In the genomic region with DNA sequence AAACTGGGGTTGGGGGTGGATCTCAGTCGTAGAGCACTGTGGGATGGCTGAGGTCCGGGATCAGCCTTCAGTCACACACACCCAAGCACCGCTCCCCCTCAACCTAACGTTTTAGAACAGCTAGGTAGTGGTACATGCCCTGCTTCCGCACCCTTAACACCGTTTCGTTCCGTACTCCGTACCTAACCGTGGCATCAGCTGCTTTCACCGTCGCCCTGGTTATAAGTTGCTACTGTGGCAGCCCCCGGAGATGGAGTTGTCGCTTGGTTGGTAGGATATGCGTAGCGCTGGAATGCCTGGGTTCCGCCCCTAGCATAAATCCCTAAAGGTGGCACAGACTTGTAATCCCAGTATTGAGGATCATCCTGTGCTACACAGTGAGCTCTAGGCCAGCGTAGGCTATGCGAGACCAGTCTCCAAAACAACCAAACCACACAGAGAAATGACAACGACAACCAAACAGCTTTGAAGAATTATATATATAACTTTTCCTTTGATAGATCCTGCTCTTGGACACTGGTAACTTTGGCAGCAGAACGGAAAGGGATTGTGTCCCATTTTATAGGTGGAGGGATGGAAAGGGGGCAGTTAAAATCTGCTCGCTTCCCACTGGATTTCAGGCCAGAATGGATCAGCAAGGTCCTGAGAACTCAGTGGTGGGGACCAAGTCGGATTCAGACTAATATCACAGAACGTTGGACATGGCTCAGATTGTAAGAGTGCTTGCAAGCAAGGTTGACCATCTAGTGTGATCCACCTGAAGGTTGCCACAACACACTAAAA, we compare ENCODE assay signal across 7 mouse cellular contexts. TPM values are rescaled to one million over a fixed set of nuclear protein-coding genes. Genes with fewer than 3 reads are reported as not detected.
DNase-seq lines count a peak whose midpoint lies in the region; ATAC-seq and TF ChIP-seq lines count a peak whose summit lies in the region.

A gene (minus strand): TSS at position 207 of the 783 bp plus-strand sequence.

- H3K27ac ChIP-seq in forebrain, embryonic 13.5 days: no peak within 1 kb of the TSS
- no peak within 1 kb of the TSS for H3K27ac ChIP-seq in intestine, postnatal 0 days (ENCODE audit: low read depth, low read length)
- H3K27ac ChIP-seq in stomach, embryonic 14.5 days (ENCODE audit: low read length): no peak within 1 kb of the TSS

- peak within 1 kb of the TSS; percentile 59 for H3K4me3 ChIP-seq in forebrain, embryonic 13.5 days
- H3K4me3 ChIP-seq in intestine, postnatal 0 days (ENCODE audit: low read depth, low read length): peak within 1 kb of the TSS; percentile 61
- peak within 1 kb of the TSS; percentile 39 for H3K4me3 ChIP-seq in stomach, embryonic 14.5 days (ENCODE audit: low read depth, low read length)

- WGBS in forebrain, embryonic 13.5 days: 5% methylated on average over 24 of the region's 24 CpGs
- WGBS in intestine, postnatal 0 days: 4% methylated on average over 24 of the region's 24 CpGs
- WGBS in stomach, embryonic 14.5 days: 6% methylated on average over 24 of the region's 24 CpGs

- TF ChIP-seq CTCF in intestine, postnatal 0 days (IDR thresholded peaks at IDR 0.05; ENCODE audit: low read depth): no peak

- peaks cover 9% of the 10 kb centered on the region for H3K4me1 ChIP-seq in forebrain, embryonic 13.5 days
- H3K4me1 ChIP-seq in intestine, postnatal 0 days (replicated peaks; ENCODE audit: control insufficient read depth, insufficient read depth, low read length): no peaks in the 10 kb centered on the region
- H3K4me1 ChIP-seq in stomach, embryonic 14.5 days (ENCODE audit: control insufficient read depth, insufficient read depth, low read length): peaks cover 5% of the 10 kb centered on the region; the same call in 1 of the 2 replicates

- no peak for ATAC-seq in forebrain, embryonic 13.5 days
- no peak for ATAC-seq in intestine, postnatal 0 days
- no peak for ATAC-seq in stomach, embryonic 14.5 days (ENCODE audit: insufficient number of reproducible peaks, insufficient read depth, low FRiP score, low read depth)

- H3K27me3 ChIP-seq in forebrain, embryonic 13.5 days: peaks cover 15% of the 10 kb centered on the region; the same call in 1 of the 2 replicates
- H3K27me3 ChIP-seq in intestine, postnatal 0 days (replicated peaks; ENCODE audit: control insufficient read depth, insufficient read depth, low read length): no peaks in the 10 kb centered on the region
- 0 out of 2 replicates have a peak, but pooled peaks cover 2% of the 10 kb centered on the region for H3K27me3 ChIP-seq in stomach, embryonic 14.5 days (ENCODE audit: control insufficient read depth, insufficient read depth, low read length)

- H3K9ac ChIP-seq in forebrain, embryonic 13.5 days: peak within 1 kb of the TSS; percentile 77
- H3K9ac ChIP-seq in intestine, postnatal 0 days (ENCODE audit: low read depth, low read length): peak within 1 kb of the TSS; percentile 64
- H3K9ac ChIP-seq in stomach, embryonic 14.5 days (replicated peaks; ENCODE audit: low read depth, low read length): peak within 1 kb of the TSS; percentile 18

- DNase-seq in right cerebral cortex, adult 2 months (ENCODE audit: low spot score in 2 of 2): peak; percentile 12 to 15
- no peak for DNase-seq in right cerebral cortex, postnatal 10 days (ENCODE audit: low spot score in 2 of 2)
- DNase-seq in adrenal gland, postnatal 25 days: no peak
- DNase-seq in lung, postnatal 36 days: peak; percentile 10

- no peaks in the 10 kb centered on the region for H3K9me3 ChIP-seq in forebrain, embryonic 13.5 days (replicated peaks)
- H3K9me3 ChIP-seq in intestine, postnatal 0 days (ENCODE audit: control insufficient read depth): no peaks in the 10 kb centered on the region
- no peaks in the 10 kb centered on the region for H3K9me3 ChIP-seq in stomach, embryonic 14.5 days (ENCODE audit: control insufficient read depth, low read depth, low read length)

- H3K36me3 ChIP-seq in forebrain, embryonic 13.5 days (ENCODE audit: poor library complexity, severe bottlenecking): no peaks in the 10 kb centered on the region
- H3K36me3 ChIP-seq in intestine, postnatal 0 days (ENCODE audit: control insufficient read depth, insufficient read depth): no peaks in the 10 kb centered on the region
- H3K36me3 ChIP-seq in stomach, embryonic 14.5 days (ENCODE audit: control insufficient read depth, insufficient read depth, low read length): no peaks in the 10 kb centered on the region

- peak within 1 kb of the TSS; percentile 87 for H3K4me2 ChIP-seq in forebrain, embryonic 13.5 days
- peak within 1 kb of the TSS; percentile 89 for H3K4me2 ChIP-seq in intestine, postnatal 0 days (replicated peaks; ENCODE audit: low read depth)
- peak within 1 kb of the TSS; percentile 55 for H3K4me2 ChIP-seq in stomach, embryonic 14.5 days (replicated peaks; ENCODE audit: low read depth, low read length)

RNA-seq across cellular contexts. Expression of the gene that starts here (rescaled TPM):
- total RNA-seq in adrenal gland, postnatal 25 days (2021): 16.2 and 17.7 TPM in 2 replicates
- polyA plus RNA-seq in forebrain, embryonic 13.5 days (2015; fragmentation: Nextera tagmentation; extraction: Ambion mirVana): 5.0 and 5.3 TPM in 2 replicates
- polyA plus RNA-seq in intestine, postnatal 0 days (2015; fragmentation: Nextera tagmentation; extraction: Ambion mirVana): 3.9 and 5.2 TPM in 2 replicates
- 8.1 and 8.6 TPM in 2 replicates for polyA plus RNA-seq in stomach, embryonic 14.5 days (2014; fragmentation: Nextera tagmentation; extraction: Ambion mirVana)

Comparison
In these comparisons a context has a peak if more than half of its experiments do, and no peak if none do; other contexts are left out.
1. DNase-seq: peak in right cerebral cortex, adult 2 months (2 of 2) and lung, postnatal 36 days (single experiment); none in right cerebral cortex, postnatal 10 days (0 of 2) and adrenal gland, postnatal 25 days (single experiment).
2. H3K9ac ChIP-seq: peak in every context shown above with its lines; median percentile 77 in forebrain, embryonic 13.5 days; 64 in intestine, postnatal 0 days; 18 in stomach, embryonic 14.5 days.
3. Peak in every context shown above with its lines, with median percentiles within 50 percentile points of each other: H3K4me2 ChIP-seq and H3K4me3 ChIP-seq.